Mouse (Mus musculus): ENCODE measurements at regions not wholly inside any gene's neighbourhood (a gene's known extent, or its start where the extent isn't known, plus 50 kb on each side); places are given as distances from the start of the nearest gene placed in this dataset.
"Not testable (repeated sequence)": the region's sequence is repeated elsewhere in the genome, so short reads cannot be mapped to it uniquely, and the experiment has no call there.

GRCm38 (mm10) chr13:115822527-115822926 is 487.0 kb downstream of the Isl1 start:
- H3K4me3 ChIP-seq (ENCODE audit: insufficient read depth, low read length): no peak overlapping the region
- H3K27ac ChIP-seq (ENCODE audit: insufficient read depth, low read length): no peak overlapping the region
- no peaks in the 10 kb centered on the region for H3K4me1 ChIP-seq (ENCODE audit: control insufficient read depth, insufficient read depth, low read length)
- TF ChIP-seq POLR2A (IDR thresholded peaks at IDR 0.05; ENCODE audit: low read depth, low read length): no peak
- no peak for TF ChIP-seq CTCF (IDR thresholded peaks at IDR 0.05; ENCODE audit: borderline replicate concordance, insufficient read depth, low read length)

- H3K4me3 ChIP-seq (ENCODE audit: insufficient read depth, low read length): no peak overlapping the region
- TF ChIP-seq POLR2A (IDR thresholded peaks at IDR 0.05; ENCODE audit: low read depth, low read length): no peak
- TF ChIP-seq CTCF (IDR thresholded peaks at IDR 0.05; ENCODE audit: borderline replicate concordance, insufficient read depth, low read length): no peak
- H3K27ac ChIP-seq (ENCODE audit: insufficient read depth, low read length): peak overlapping the region; percentile 18; the same call in 1 of the 2 replicates
- peaks cover 3% of the 10 kb centered on the region; the same call in 1 of the 2 replicates for H3K4me1 ChIP-seq (ENCODE audit: control insufficient read depth, insufficient read depth, low read length)
Observed at GRCm38 (mm10) chr13:115814211-115814610, 495.3 kb downstream of the Isl1 start.

- Histone ChIP-seq H3K4me1 (ENCODE audit: control insufficient read depth, insufficient read depth, low read length) (no peaks in the 10 kb centered on the region), H3K27ac (ENCODE audit: insufficient read depth, low read length) (no peak overlapping the region), H3K4me3 (ENCODE audit: insufficient read depth, low read length) (no peak overlapping the region)
- TF ChIP-seq POLR2A (IDR thresholded peaks at IDR 0.05; ENCODE audit: low read depth, low read length) (no peak), CTCF (IDR thresholded peaks at IDR 0.05; ENCODE audit: borderline replicate concordance, insufficient read depth, low read length) (no peak)
Observed at GRCm38 (mm10) chr13:115799294-115799693, 510.2 kb downstream of the Isl1 start.

- no peak for TF ChIP-seq CTCF (IDR thresholded peaks at IDR 0.05; ENCODE audit: borderline replicate concordance, insufficient read depth, low read length)
- TF ChIP-seq POLR2A (IDR thresholded peaks at IDR 0.05; ENCODE audit: low read depth, low read length): no peak
- no peaks in the 10 kb centered on the region for H3K4me1 ChIP-seq (ENCODE audit: control insufficient read depth, insufficient read depth, low read length)
- no peak overlapping the region for H3K27ac ChIP-seq (ENCODE audit: insufficient read depth, low read length)
- H3K4me3 ChIP-seq (ENCODE audit: insufficient read depth, low read length): no peak overlapping the region
Observed at GRCm38 (mm10) chr13:115751271-115751670, 558.2 kb downstream of the Isl1 start.

- H3K4me1 ChIP-seq (ENCODE audit: control insufficient read depth, insufficient read depth, low read length); H3K27ac ChIP-seq (ENCODE audit: insufficient read depth, low read length); H3K4me3 ChIP-seq (ENCODE audit: insufficient read depth, low read length): not testable (repeated sequence)
Observed at GRCm38 (mm10) chr13:115742080-115742479, 567.4 kb downstream of the Isl1 start.

GRCm38 (mm10) chr13:115727986-115728385 is 581.5 kb downstream of the Isl1 start:
- Histone ChIP-seq H3K4me3 (ENCODE audit: insufficient read depth, low read length) (no peak overlapping the region), H3K4me1 (ENCODE audit: control insufficient read depth, insufficient read depth, low read length) (no peaks in the 10 kb centered on the region), H3K27ac (ENCODE audit: insufficient read depth, low read length) (no peak overlapping the region)
- TF ChIP-seq CTCF (IDR thresholded peaks at IDR 0.05; ENCODE audit: borderline replicate concordance, insufficient read depth, low read length): no peak
- no peak for TF ChIP-seq POLR2A (IDR thresholded peaks at IDR 0.05; ENCODE audit: low read depth, low read length)

GRCm38 (mm10) chr13:115725356-115725952 is 584.0 kb downstream of the Isl1 start:
- TF ChIP-seq CTCF (IDR thresholded peaks at IDR 0.05; ENCODE audit: borderline replicate concordance, insufficient read depth, low read length) (no peak), POLR2A (IDR thresholded peaks at IDR 0.05; ENCODE audit: low read depth, low read length) (no peak)
- Histone ChIP-seq H3K4me1 (ENCODE audit: control insufficient read depth, insufficient read depth, low read length) (no peaks in the 10 kb centered on the region), H3K27ac (ENCODE audit: insufficient read depth, low read length) (no peak overlapping the region), H3K4me3 (ENCODE audit: insufficient read depth, low read length) (no peak overlapping the region)

GRCm38 (mm10) chr13:115719276-115719675 is 590.2 kb downstream of the Isl1 start:
- no peak overlapping the region for H3K4me3 ChIP-seq (ENCODE audit: insufficient read depth, low read length)
- no peak for TF ChIP-seq CTCF (IDR thresholded peaks at IDR 0.05; ENCODE audit: borderline replicate concordance, insufficient read depth, low read length)
- H3K27ac ChIP-seq (ENCODE audit: insufficient read depth, low read length): no peak overlapping the region
- H3K4me1 ChIP-seq (ENCODE audit: control insufficient read depth, insufficient read depth, low read length): no peaks in the 10 kb centered on the region

- Histone ChIP-seq H3K4me1 (ENCODE audit: control insufficient read depth, insufficient read depth, low read length) (no peaks in the 10 kb centered on the region), H3K4me3 (ENCODE audit: insufficient read depth, low read length) (no peak overlapping the region), H3K27ac (ENCODE audit: insufficient read depth, low read length) (no peak overlapping the region)
- no peak for TF ChIP-seq CTCF (IDR thresholded peaks at IDR 0.05; ENCODE audit: borderline replicate concordance, insufficient read depth, low read length)
- TF ChIP-seq POLR2A (IDR thresholded peaks at IDR 0.05; ENCODE audit: low read depth, low read length): no peak
Observed at GRCm38 (mm10) chr13:115718859-115719258, 590.6 kb downstream of the Isl1 start.

- Histone ChIP-seq H3K4me1 (ENCODE audit: control insufficient read depth, insufficient read depth, low read length) (no peaks in the 10 kb centered on the region), H3K27ac (ENCODE audit: insufficient read depth, low read length) (no peak overlapping the region), H3K4me3 (ENCODE audit: insufficient read depth, low read length) (no peak overlapping the region)
- TF ChIP-seq CTCF (IDR thresholded peaks at IDR 0.05; ENCODE audit: borderline replicate concordance, insufficient read depth, low read length) (no peak), POLR2A (IDR thresholded peaks at IDR 0.05; ENCODE audit: low read depth, low read length) (no peak)
Observed at GRCm38 (mm10) chr13:115696197-115696596, 594.4 kb upstream of the Itga1 start.

GRCm38 (mm10) chr13:115687426-115687825 is 585.7 kb upstream of the Itga1 start:
- TF ChIP-seq POLR2A (IDR thresholded peaks at IDR 0.05; ENCODE audit: low read depth, low read length) (no peak), CTCF (IDR thresholded peaks at IDR 0.05; ENCODE audit: borderline replicate concordance, insufficient read depth, low read length) (no peak)
- Histone ChIP-seq H3K4me1 (ENCODE audit: control insufficient read depth, insufficient read depth, low read length) (no peaks in the 10 kb centered on the region), H3K27ac (ENCODE audit: insufficient read depth, low read length) (no peak overlapping the region), H3K4me3 (ENCODE audit: insufficient read depth, low read length) (no peak overlapping the region)
